Mouse (Mus musculus) gonadal fat pad, adult 2 months (tissue): Measurements from ENCODE around the gene Vmn2r84. TPM values are rescaled to one million over a fixed set of nuclear protein-coding genes. Genes with fewer than 3 reads are reported as not detected.
"Not testable (repeated sequence)": the region's sequence is repeated elsewhere in the genome, so short reads cannot be mapped to it uniquely, and the experiment has no call there.

Experiments
- DNase-seq: peaks from one replicate; pipeline ENCODE4 v3.0.0-alpha.2; 2012; ENCODE audit warnings: low read depth
- polyA plus RNA-seq: library from polyadenylated mRNA; depleted of rRNA; stranded (reverse); fragments of >200 nt; gene quantifications from 2 replicates; pipeline ENCODE4 v1.2.3, GENCODE M21; 2012; rRNA removed

The Vmn2r84 gene
- not detected in 2 replicates for polyA plus RNA-seq

DNA sequence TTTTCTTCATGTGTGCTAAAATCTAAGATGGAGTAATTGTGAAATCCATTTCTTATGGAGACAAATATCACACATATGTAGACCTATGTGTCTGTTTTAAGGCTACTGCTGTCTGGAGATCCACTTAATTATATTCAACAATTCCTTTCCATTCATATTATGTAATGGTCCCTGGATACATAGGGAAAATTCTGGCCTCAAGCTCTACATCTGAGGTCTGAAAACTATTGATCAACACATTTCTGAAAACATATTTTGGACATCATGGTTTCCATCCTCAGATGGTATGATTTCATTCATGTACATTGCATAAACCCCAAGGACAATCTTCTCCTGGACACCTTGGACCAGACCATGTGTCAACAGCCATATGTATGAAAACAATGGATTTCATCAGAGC, at the start of gene Vmn2r84:
Vmn2r84 (minus strand) TSS at position 101 of the 400 bp plus-strand sequence.
- no peak for DNase-seq

DNA sequence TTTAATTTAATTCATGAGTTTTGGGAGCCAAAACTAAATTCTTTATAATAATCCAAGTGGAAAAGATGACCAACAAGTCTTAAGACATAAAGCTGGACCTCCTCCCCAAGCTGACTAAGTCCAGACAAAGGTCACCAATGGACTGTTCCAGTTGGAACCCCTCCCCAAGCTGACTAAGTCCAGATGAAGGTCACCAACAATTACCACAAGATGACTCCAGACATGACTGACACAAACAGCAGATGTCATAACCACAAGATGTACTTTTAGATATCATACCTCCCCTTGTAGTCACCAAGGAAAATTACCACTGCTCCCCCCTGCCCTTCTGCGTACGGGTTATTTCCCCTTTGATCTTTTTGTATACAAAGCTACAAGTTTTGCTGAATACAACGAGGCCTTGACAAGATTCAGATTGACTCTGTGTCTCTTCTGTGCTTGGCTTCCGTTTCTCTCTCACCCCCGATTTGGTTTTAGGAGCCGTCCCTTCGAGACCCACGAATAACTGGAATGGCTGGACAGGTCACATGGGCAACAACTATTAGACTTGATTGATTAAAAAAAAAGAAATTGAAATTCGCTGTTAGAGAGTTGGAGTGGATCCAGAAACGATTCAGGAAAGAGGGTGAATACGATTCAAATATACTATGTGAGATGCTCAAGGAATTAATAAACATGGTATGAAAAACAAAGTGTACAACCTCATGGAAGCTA, 40.2 kb upstream of the Vmn2r84 start:
- DNase-seq = not testable (repeated sequence)

DNA sequence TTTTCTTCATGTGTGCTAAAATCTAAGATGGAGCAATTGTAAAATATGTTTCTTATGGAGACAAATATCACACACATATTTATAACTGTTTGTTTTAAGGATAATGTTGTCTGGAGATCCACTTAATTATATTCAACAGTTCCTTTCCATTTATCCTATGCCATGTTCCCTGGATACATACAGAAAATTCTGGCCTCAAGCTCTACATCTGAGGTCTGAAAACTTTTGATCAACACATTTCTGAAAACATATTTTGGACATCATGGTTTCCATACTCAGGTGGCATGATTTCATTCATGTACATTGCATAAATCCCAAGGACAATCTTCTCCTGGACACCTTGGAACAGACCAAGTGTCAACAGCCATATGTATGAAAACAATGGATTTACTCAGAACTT, 35.5 kb upstream of the Vmn2r84 start, which contains the start of gene Vmn2r85:
Vmn2r85 (minus strand) TSS at position 101 of the 400 bp plus-strand sequence.
- DNase-seq = not testable (repeated sequence)

DNA sequence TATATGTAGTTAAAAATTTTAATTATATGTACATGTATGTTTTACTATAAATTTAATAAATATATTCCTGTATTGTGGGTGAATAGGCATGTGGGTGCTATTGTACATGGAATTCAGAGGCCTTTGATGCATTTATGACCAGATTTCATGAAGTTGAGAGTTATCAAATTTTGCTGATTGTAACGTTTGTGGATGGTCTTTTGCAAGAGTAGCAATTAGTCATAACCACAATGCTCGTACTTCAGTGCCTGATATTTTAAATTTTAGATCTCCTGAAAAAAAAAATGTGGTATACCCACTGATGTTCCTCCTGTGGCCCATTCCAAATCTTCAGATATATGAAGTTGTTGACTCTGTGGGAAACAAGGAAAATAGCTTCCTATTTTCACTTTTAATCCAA, 28.2 kb upstream of the Vmn2r84 start:
- not testable (repeated sequence) for DNase-seq

DNA sequence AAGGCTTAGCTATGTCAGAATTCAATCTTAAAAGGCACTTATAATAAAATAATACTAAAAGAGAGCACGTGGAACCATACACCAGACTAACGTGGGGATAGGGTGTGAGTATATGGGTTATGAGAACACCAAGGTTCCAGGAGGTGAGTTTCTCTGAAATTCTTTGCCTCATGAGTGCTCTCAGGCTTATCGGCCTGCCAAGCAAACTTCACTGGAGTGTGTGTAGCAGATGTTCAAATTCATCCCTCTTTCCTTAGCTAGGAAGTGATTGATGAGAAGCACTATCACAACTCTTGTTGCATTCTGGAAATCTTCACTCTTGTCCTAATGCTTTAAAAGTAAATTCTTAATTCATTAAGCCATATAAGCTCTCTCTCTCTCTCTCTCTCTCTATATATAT, 26.3 kb upstream of the Vmn2r84 start:
- no peak for DNase-seq

DNA sequence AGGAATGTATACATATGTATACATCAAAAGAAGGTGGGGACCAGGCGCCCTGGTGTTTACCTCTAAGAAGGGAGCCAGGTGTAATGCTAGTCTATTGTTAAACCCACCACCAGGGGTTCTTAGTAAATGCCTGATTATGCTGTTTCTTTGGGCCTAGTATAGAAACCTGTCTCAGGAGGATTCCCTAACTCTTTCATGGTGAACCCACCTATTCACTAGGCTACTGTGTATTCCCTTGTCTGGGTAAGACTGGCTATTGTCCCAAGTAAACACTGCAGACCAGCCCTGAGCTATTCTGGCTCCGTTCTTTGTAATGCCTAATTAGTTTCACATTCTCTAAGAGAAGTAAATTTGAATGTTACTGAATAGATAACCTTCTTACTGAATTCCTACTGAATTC, 25.8 kb upstream of the Vmn2r84 start:
- not testable (repeated sequence) for DNase-seq

DNA sequence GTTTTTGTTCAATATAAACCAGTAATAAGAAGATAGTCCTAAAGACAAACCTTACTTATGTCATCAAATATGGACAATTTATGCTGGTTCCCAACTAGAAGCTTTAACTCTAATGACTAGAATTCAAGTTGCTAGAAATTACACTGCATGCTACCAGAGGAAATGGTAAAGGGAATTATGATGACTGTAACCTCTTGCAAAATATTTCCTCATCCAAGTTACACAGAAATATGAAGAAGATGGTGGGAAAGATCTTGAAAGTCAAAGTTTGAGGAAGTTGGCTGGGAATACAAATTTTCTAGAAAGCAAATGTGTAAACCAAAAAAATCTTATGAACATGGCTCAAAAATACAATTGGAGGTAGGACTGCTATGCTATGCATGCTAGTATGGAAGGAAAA, 22.2 kb upstream of the Vmn2r84 start:
- DNase-seq = not testable (repeated sequence)

GRCm38 (mm10) chr10:130412167-130412698, 18.1 kb upstream of the Vmn2r84 start:
- DNase-seq = not testable (repeated sequence)

- no peak for DNase-seq
Measured at GRCm38 (mm10) chr10:130375145-130375544, 19.0 kb downstream of the Vmn2r84 start.

- DNase-seq = no peak
Measured at GRCm38 (mm10) chr10:130372491-130373173, 21.5 kb downstream of the Vmn2r84 start.

DNA sequence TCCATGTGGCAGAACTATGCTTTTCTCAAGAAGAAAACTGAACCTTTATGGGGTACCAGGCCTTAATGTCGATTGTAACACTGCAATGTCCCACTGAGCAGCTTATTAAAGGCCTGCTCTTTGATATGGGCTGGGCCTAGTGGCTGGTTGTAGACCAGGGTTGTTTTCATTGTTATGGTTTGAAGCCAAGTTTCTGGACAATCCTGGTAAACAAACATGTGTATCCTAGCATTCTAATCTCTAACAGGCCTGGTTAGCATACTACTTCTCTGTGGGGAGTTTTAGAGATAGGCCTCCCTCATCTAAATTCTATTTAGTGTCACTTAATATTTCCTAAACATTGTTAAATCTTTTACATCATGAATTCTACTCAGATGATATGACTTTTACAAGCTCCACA, 22.5 kb downstream of the Vmn2r84 start:
- DNase-seq = no peak

DNA sequence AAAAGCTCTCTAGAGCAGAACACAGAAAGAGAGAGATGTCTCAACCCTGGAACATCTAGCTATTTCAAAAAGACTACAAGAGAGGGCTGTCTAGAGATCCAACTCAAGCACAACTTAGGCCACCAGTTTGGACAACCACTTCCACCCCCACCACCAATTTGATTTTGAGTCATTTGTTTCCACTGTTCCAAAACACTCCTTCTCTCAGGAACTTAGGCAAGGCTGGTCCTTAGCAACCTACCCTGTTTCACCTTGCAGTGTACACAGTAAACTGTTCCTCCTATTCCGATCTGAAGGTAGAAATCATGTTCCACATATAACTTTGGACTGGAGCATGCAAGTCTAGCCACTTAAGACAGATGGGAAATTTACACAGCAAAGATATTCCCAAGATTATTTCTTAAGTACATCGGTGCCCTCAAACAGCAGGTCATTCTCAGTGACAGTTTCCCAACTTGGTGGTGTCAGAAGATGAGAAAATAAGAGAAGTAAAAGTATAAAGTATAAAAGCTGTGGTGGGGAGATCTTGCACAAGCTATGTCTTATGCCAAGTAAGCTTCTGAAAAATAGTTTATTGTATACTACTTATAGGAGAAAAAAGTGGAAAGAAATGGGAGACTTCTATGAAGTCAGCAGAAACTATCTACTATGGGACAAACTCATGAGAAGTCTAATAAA, 24.0 kb downstream of the Vmn2r84 start:
- no peak for DNase-seq

DNA sequence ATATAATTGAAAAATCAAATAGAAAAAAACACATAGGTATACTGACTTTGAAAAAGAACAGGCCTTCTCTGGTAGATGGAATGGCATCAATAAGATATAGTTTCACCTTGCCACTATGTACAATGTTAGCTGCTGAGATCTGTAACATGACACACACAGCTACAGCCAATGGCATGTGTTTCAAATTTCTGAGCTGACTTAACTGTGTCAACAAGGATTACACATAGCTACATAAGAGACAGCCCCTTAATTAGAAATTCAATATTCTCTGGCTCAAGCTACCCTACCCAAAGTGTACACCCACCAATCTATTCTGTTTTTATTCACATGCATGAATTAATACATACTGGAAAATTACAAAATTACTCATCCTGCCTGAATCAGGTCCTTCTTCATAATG, 25.7 kb downstream of the Vmn2r84 start:
- DNase-seq = no peak

GRCm38 (mm10) chr10:130364766-130365165, 29.4 kb downstream of the Vmn2r84 start:
- DNase-seq = no peak

DNA sequence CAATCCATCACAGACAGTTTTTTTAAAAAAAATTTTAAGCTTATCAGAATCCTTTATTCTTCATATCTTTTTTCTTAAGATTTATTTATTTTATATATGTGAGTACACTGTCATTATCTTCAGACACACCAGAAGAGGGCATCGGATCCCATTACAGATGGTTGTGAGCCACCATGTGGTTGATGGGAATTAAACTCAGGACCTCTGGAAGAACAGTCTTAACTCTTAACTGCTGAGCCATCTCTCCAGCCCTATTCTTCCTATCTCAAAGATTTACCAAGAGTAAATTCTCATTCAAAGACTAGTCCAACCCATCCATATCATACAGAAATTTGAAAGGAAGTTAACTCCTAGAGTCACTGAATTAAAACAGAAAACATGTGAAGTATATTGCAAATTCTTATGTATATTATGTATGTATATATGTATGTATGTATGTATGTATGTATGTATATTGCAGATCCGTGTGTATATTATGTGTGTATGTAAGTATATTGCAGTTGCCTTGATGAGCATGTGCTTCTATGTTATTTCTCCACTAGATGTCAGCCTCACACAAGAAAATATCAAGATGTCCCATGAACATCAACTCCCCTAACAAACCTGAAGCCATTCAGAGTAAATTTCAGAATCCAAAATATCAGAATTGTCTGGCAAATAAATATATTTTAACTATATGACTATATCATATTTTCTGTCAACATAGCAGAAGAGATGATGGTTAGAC, 30.5 kb downstream of the Vmn2r84 start:
- no peak for DNase-seq

DNA sequence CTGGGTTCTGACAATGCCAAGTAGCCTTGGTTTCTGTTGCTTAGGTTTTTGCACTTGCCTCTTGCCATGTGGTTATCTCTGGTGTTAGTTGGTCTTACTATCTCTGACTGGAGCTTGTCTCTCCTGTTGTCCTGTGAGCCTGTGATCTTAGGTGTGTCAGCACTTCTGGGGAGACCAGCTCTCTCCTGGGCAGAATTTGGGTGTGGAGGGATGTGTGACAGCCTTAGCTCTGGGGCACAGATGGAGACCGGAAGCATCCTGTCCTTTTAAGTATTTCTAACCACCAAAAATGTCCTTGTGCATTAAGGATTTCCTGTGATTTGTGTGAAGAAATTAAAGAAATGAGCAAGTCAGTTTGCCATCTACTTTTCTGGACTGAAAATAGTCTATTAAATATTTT, 50.1 kb downstream of the Vmn2r84 start:
- no peak for DNase-seq

DNA sequence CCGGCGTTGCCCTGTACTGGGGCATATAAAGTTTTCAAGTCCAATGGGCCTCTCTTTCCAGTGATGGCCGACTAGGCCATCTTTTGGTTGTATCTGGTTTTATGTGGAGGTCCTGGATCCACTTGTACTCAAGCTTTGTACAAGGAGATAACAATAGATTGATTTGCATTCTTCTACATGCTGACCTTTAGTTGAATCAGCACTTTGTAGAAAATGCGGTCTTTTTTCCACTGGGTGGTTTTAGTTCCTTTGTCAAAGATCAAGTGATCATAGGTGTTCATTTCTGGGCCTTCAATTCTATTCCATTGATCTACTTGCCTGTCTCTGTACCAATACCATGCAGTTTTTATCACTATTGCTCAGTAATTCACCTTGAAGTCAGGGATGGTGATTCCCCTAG, 54.1 kb downstream of the Vmn2r84 start:
- not testable (repeated sequence) for DNase-seq

DNA sequence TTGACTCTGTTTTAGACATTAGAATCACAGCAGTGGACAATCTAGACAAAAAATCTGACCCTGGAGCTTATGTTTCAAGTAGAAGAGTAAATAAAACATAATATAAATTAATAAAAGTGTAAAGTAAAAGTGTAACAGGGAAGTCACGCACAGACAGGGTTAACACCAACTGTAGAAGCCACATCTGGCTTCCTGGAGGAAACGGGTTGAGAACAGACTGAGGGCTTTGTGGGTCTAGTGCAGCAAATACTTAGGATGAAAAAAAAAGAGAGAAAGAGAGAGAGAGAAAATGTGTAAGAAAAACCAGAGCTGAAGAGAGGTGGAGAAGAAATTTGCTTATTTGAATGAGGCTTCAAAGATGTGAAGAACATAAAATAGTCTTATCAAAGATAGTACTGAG, 56.6 kb downstream of the Vmn2r84 start:
- no peak for DNase-seq

DNA sequence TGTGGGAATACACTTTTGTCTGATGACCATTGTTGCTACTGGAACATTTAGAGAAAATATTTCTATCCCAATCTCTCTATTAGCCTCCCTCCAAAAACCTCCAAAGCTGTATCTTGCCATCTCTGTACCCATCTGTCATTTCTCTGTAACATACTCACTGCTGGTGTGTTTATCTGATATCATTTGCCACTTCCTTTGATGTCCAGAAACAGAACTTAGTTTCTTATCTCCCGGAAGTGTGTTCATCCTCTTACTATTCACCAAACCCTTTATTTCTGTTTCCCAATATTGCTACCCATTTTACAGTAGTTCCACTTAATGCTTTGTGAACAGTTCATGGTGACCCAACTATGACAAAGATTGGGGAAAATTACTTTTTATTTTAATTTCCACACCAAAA, 57.7 kb downstream of the Vmn2r84 start:
- no peak for DNase-seq

- no peak for DNase-seq
Measured at GRCm38 (mm10) chr10:130330711-130331110, 63.4 kb downstream of the Vmn2r84 start.
